Mouse (Mus musculus): ENCODE results near the gene Acox1. TPM values are rescaled to one million over a fixed set of nuclear protein-coding genes. Genes with fewer than 3 reads are reported as not detected.

The Acox1 gene
- polyA plus RNA-seq, 1 experiment from 2014 or later, result 29.6 TPM

- H3K27ac ChIP-seq (ENCODE audit: low read length), result peak overlapping the region; percentile 71
- H3K27me3 ChIP-seq (ENCODE audit: control insufficient read depth, insufficient read depth, low read length), result 0 out of 2 replicates have a peak, but pooled peaks cover under 1% of the 10 kb centered on the region
- H3K9me3 ChIP-seq (ENCODE audit: control insufficient read depth, low read depth, low read length), result 0 out of 2 replicates have a peak, but pooled peaks cover 4% of the 10 kb centered on the region
- no peaks in the 10 kb centered on the region for H3K36me3 ChIP-seq (ENCODE audit: control insufficient read depth, insufficient read depth, low read length)
- H3K4me1 ChIP-seq (ENCODE audit: control insufficient read depth, insufficient read depth, low read length), result peaks cover 14% of the 10 kb centered on the region
- H3K4me2 ChIP-seq (replicated peaks; ENCODE audit: low read depth, low read length), result no peak overlapping the region
- 67% methylated on average over 2 of the region's 2 CpGs for WGBS
- H3K9ac ChIP-seq (replicated peaks; ENCODE audit: low read depth, low read length), result no peak overlapping the region
- ATAC-seq (ENCODE audit: insufficient number of reproducible peaks, insufficient read depth, low FRiP score, low read depth), result no peak
- H3K4me3 ChIP-seq (ENCODE audit: low read depth, low read length), result no peak overlapping the region
Observed at GRCm38 (mm10) chr11:116218263-116218662, 19.4 kb upstream of the Acox1 start.

- WGBS, result 74% methylated on average over 11 of the region's 11 CpGs
- ATAC-seq (ENCODE audit: insufficient number of reproducible peaks, insufficient read depth, low FRiP score, low read depth), result no peak
- no peak overlapping the region for H3K9ac ChIP-seq (replicated peaks; ENCODE audit: low read depth, low read length)
Observed at GRCm38 (mm10) chr11:116216549-116216948, 17.7 kb upstream of the Acox1 start.

DNA sequence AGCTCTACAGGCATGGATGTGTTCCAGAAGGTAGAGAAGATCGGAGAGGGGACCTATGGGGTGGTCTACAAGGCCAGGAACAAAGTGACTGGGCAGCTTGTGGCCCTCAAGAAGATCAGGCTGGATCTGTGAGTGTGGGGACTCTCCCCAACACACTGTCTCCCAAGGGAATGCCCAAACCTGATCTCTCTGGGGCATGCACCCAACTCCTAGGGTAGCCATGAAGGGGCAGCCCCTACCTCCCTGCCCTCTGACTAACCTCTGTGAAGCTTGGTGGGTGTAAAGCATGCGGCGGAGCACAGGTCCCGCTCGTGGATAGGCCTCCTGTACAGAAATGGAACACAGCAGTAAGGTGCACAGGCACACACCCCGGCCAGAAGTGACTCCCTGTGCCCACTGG, 17.1 kb upstream of the Acox1 start:
- no peak for ATAC-seq (ENCODE audit: insufficient number of reproducible peaks, insufficient read depth, low FRiP score, low read depth)
- peaks cover 14% of the 10 kb centered on the region for H3K4me1 ChIP-seq (ENCODE audit: control insufficient read depth, insufficient read depth, low read length)
- H3K4me2 ChIP-seq (replicated peaks; ENCODE audit: low read depth, low read length), result no peak overlapping the region
- no peak overlapping the region for H3K4me3 ChIP-seq (ENCODE audit: low read depth, low read length)
- 84% methylated on average over 6 of the region's 6 CpGs for WGBS
- no peak overlapping the region for H3K27ac ChIP-seq (ENCODE audit: low read length)
- H3K27me3 ChIP-seq (ENCODE audit: control insufficient read depth, insufficient read depth, low read length), result no peaks in the 10 kb centered on the region
- no peak overlapping the region for H3K9ac ChIP-seq (replicated peaks; ENCODE audit: low read depth, low read length)
- H3K36me3 ChIP-seq (ENCODE audit: control insufficient read depth, insufficient read depth, low read length), result no peaks in the 10 kb centered on the region
- H3K9me3 ChIP-seq (ENCODE audit: control insufficient read depth, low read depth, low read length), result no peaks in the 10 kb centered on the region

More at GRCm38 (mm10) chr11:116216549-116216948, 17.7 kb upstream of the Acox1 start:
- H3K4me3 ChIP-seq (ENCODE audit: low read depth, low read length), result no peak overlapping the region
- no peak overlapping the region for H3K27ac ChIP-seq (ENCODE audit: low read length)
- 0 out of 2 replicates have a peak, but pooled peaks cover under 1% of the 10 kb centered on the region for H3K9me3 ChIP-seq (ENCODE audit: control insufficient read depth, low read depth, low read length)
- H3K4me2 ChIP-seq (replicated peaks; ENCODE audit: low read depth, low read length), result no peak overlapping the region
- H3K27me3 ChIP-seq (ENCODE audit: control insufficient read depth, insufficient read depth, low read length), result no peaks in the 10 kb centered on the region
- H3K4me1 ChIP-seq (ENCODE audit: control insufficient read depth, insufficient read depth, low read length), result peaks cover 14% of the 10 kb centered on the region
- no peaks in the 10 kb centered on the region for H3K36me3 ChIP-seq (ENCODE audit: control insufficient read depth, insufficient read depth, low read length)

DNA sequence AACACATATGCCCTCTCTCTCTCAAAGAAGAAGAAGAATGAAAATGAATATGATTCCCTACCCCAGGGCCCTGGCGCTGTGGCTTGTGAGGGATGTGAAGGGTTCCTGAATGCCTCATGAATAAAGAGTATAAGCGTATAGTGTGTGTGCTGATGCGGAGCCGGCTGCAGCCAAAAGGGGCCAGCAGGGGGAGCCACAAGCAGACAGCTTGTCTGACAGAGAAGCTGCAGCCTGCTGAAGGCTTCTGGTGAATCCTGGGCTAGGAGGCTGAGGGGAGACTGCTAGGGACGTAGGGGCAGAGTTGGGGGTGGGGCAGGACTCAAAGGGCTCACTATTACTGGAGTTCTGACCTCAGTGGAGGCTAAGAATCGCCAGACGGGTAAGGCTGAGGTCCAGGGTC, 16.3 kb upstream of the Acox1 start:
- 76% methylated on average over 7 of the region's 7 CpGs for WGBS
- H3K36me3 ChIP-seq (ENCODE audit: control insufficient read depth, insufficient read depth, low read length), result no peaks in the 10 kb centered on the region
- ATAC-seq (ENCODE audit: insufficient number of reproducible peaks, insufficient read depth, low FRiP score, low read depth), result no peak

DNA sequence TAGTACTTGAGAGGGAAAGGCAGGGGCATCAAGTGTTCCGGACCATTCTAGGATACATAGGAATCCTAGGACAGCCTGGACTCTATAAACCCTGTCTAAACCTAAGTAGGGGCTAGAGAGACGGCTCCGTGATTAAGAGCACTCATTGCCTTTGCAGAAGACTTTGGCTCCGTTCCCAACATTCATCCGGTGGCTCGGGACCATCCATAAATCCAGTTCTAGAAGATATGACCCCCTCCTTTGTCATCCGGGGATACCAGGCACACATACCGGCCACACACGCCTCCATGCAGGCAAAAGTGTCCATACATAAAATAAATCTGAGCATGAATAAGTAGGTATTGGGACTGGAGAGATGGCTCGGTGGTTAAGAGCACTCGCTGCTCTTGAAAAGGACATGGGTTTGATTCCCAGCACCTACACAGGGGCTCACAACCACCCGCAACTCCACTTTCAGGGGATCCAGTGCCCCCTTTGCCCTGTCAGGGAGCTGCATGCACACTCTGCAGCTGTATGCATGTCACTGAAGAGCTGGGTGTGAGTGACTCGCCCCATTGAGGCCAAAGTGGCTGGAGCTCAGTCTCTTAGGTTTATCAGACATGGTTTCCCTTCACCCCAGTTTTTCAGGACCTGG, 15.1 kb upstream of the Acox1 start:
- no peak overlapping the region for H3K27ac ChIP-seq (ENCODE audit: low read length)
- 77% methylated on average over 13 of the region's 13 CpGs for WGBS
- no peaks in the 10 kb centered on the region for H3K27me3 ChIP-seq (ENCODE audit: control insufficient read depth, insufficient read depth, low read length)
- no peak overlapping the region for H3K4me3 ChIP-seq (ENCODE audit: low read depth, low read length)
- H3K9me3 ChIP-seq (ENCODE audit: control insufficient read depth, low read depth, low read length), result no peaks in the 10 kb centered on the region
- H3K9ac ChIP-seq (replicated peaks; ENCODE audit: low read depth, low read length), result no peak overlapping the region
- ATAC-seq (ENCODE audit: insufficient number of reproducible peaks, insufficient read depth, low FRiP score, low read depth), result no peak
- H3K4me2 ChIP-seq (replicated peaks; ENCODE audit: low read depth, low read length), result no peak overlapping the region
- H3K36me3 ChIP-seq (ENCODE audit: control insufficient read depth, insufficient read depth, low read length), result no peaks in the 10 kb centered on the region
- peaks cover 7% of the 10 kb centered on the region for H3K4me1 ChIP-seq (ENCODE audit: control insufficient read depth, insufficient read depth, low read length)

More for the DNA sequence above, 16.3 kb upstream of the Acox1 start:
- Histone ChIP-seq H3K27ac (ENCODE audit: low read length) (no peak overlapping the region), H3K9ac (replicated peaks; ENCODE audit: low read depth, low read length) (no peak overlapping the region), H3K4me1 (ENCODE audit: control insufficient read depth, insufficient read depth, low read length) (peaks cover 14% of the 10 kb centered on the region), H3K4me3 (ENCODE audit: low read depth, low read length) (no peak overlapping the region), H3K9me3 (ENCODE audit: control insufficient read depth, low read depth, low read length) (no peaks in the 10 kb centered on the region), H3K27me3 (ENCODE audit: control insufficient read depth, insufficient read depth, low read length) (no peaks in the 10 kb centered on the region), H3K4me2 (replicated peaks; ENCODE audit: low read depth, low read length) (no peak overlapping the region)

- no peak for ATAC-seq (ENCODE audit: insufficient number of reproducible peaks, insufficient read depth, low FRiP score, low read depth)
- no peak overlapping the region for H3K4me3 ChIP-seq (ENCODE audit: low read depth, low read length)
- no peaks in the 10 kb centered on the region for H3K4me1 ChIP-seq (ENCODE audit: control insufficient read depth, insufficient read depth, low read length)
- no peak overlapping the region for H3K4me2 ChIP-seq (replicated peaks; ENCODE audit: low read depth, low read length)
- H3K9ac ChIP-seq (replicated peaks; ENCODE audit: low read depth, low read length), result no peak overlapping the region
- H3K36me3 ChIP-seq (ENCODE audit: control insufficient read depth, insufficient read depth, low read length), result no peaks in the 10 kb centered on the region
- no peaks in the 10 kb centered on the region for H3K9me3 ChIP-seq (ENCODE audit: control insufficient read depth, low read depth, low read length)
- H3K27ac ChIP-seq (ENCODE audit: low read length), result no peak overlapping the region
- H3K27me3 ChIP-seq (ENCODE audit: control insufficient read depth, insufficient read depth, low read length), result no peaks in the 10 kb centered on the region
- 83% methylated on average over 6 of the region's 6 CpGs for WGBS
Observed at GRCm38 (mm10) chr11:116212847-116213246, 14.0 kb upstream of the Acox1 start.

DNA sequence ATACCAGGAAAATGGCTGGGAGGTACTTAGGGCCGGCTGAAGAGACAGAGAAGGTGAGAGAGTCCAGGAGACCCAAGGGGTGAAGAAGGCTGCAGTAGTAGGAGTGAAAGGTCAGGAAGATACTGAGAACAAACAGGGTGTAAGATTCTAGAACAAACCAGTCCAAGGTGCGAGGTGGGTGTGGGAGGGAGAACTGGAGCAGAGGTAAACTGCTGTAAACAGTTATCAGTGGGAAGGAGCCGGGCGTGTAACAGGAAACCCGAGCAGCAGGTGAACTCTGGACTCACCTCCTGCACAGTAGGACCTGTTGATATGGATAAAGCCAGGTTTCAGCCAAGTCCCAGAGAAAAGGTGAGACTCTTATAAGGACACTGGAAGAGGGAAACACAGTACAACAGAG, 11.9 kb upstream of the Acox1 start:
- peak; percentile 70 for ATAC-seq (ENCODE audit: insufficient number of reproducible peaks, insufficient read depth, low FRiP score, low read depth)
- 61% methylated on average over 5 of the region's 5 CpGs for WGBS
- Histone ChIP-seq H3K27ac (ENCODE audit: low read length) (no peak overlapping the region), H3K27me3 (ENCODE audit: control insufficient read depth, insufficient read depth, low read length) (no peaks in the 10 kb centered on the region), H3K4me1 (ENCODE audit: control insufficient read depth, insufficient read depth, low read length) (no peaks in the 10 kb centered on the region), H3K4me3 (ENCODE audit: low read depth, low read length) (no peak overlapping the region), H3K4me2 (replicated peaks; ENCODE audit: low read depth, low read length) (no peak overlapping the region), H3K36me3 (ENCODE audit: control insufficient read depth, insufficient read depth, low read length) (peaks cover 12% of the 10 kb centered on the region), H3K9ac (replicated peaks; ENCODE audit: low read depth, low read length) (no peak overlapping the region), H3K9me3 (ENCODE audit: control insufficient read depth, low read depth, low read length) (no peaks in the 10 kb centered on the region)

GRCm38 (mm10) chr11:116209257-116209656, 10.4 kb upstream of the Acox1 start:
- Histone ChIP-seq H3K9ac (replicated peaks; ENCODE audit: low read depth, low read length) (no peak overlapping the region), H3K27me3 (ENCODE audit: control insufficient read depth, insufficient read depth, low read length) (no peaks in the 10 kb centered on the region), H3K4me3 (ENCODE audit: low read depth, low read length) (no peak overlapping the region), H3K4me2 (replicated peaks; ENCODE audit: low read depth, low read length) (no peak overlapping the region), H3K36me3 (ENCODE audit: control insufficient read depth, insufficient read depth, low read length) (peaks cover 12% of the 10 kb centered on the region), H3K27ac (ENCODE audit: low read length) (no peak overlapping the region), H3K9me3 (ENCODE audit: control insufficient read depth, low read depth, low read length) (no peaks in the 10 kb centered on the region), H3K4me1 (ENCODE audit: control insufficient read depth, insufficient read depth, low read length) (no peaks in the 10 kb centered on the region)
- 69% methylated on average over 8 of the region's 8 CpGs for WGBS
- ATAC-seq (ENCODE audit: insufficient number of reproducible peaks, insufficient read depth, low FRiP score, low read depth), result no peak

DNA sequence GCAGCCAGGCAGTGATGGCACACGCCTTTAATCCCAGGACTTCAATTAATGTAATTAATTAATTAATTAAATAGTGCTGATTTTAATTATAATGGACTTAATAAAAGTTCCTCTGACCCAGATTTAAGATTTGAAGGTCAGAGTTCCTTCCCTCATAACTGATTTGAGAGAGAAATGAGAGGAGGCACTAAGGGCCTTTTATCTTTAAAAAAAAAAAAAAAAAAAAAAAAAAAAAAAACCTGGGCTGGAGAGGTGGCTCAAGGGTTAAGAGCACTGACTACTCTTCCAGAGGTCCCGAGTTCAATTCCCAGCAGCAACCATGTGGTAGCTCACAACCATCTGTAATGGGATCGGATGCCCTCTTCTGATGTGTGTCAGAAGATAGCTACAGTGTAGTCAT, 9.8 kb upstream of the Acox1 start:
- 80% methylated on average over 3 of the region's 3 CpGs for WGBS
- H3K27ac ChIP-seq (ENCODE audit: low read length), result no peak overlapping the region
- no peaks in the 10 kb centered on the region for H3K9me3 ChIP-seq (ENCODE audit: control insufficient read depth, low read depth, low read length)
- H3K9ac ChIP-seq (replicated peaks; ENCODE audit: low read depth, low read length), result no peak overlapping the region
- H3K36me3 ChIP-seq (ENCODE audit: control insufficient read depth, insufficient read depth, low read length), result peaks cover 12% of the 10 kb centered on the region
- H3K4me3 ChIP-seq (ENCODE audit: low read depth, low read length), result no peak overlapping the region
- no peak for ATAC-seq (ENCODE audit: insufficient number of reproducible peaks, insufficient read depth, low FRiP score, low read depth)
- no peak overlapping the region for H3K4me2 ChIP-seq (replicated peaks; ENCODE audit: low read depth, low read length)
- no peaks in the 10 kb centered on the region for H3K27me3 ChIP-seq (ENCODE audit: control insufficient read depth, insufficient read depth, low read length)
- no peaks in the 10 kb centered on the region for H3K4me1 ChIP-seq (ENCODE audit: control insufficient read depth, insufficient read depth, low read length)
